Mouse (Mus musculus): ENCODE measurements around the gene Ncln.
A peak's percentile ranks its signal among the peaks of the same experiment; 100 is the strongest.

Ncln gene

GRCm38 (mm10) chr10:81464405-81465264 lies 31.6 kb downstream of the Ncln start:
- peak; percentile 50 to 64 for DNase-seq (ENCODE audit: inconsistent age in 2 of 2, low spot score in 1 of 2)

DNA sequence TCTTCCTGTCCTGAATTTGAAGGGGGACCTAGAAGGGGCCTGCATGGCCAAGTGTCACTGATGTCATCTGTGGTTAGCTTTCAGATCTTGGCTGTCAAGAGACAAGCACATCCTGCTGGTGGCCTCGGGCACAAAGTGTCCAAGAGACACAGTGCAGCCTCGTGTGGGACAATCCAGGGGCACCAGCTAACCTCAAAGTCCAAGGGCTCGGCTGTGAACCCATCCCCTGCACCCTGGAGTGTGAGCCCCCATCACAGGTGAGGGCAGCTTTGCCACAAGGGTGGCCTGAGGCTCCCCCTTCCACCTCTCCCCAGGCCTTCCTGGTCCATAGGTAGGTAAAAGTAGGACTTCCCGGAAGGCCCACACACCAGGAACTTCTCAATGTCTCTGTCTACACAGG lies 32.7 kb downstream of the Ncln start:
- DNase-seq (ENCODE audit: inconsistent age in 2 of 2, low spot score in 1 of 2): peak in 1 of 2 experiments; percentile 19

GRCm38 (mm10) chr10:81462917-81463316 lies 33.3 kb downstream of the Ncln start:
- DNase-seq (ENCODE audit: inconsistent age in 2 of 2, low spot score in 1 of 2): no peak

DNA sequence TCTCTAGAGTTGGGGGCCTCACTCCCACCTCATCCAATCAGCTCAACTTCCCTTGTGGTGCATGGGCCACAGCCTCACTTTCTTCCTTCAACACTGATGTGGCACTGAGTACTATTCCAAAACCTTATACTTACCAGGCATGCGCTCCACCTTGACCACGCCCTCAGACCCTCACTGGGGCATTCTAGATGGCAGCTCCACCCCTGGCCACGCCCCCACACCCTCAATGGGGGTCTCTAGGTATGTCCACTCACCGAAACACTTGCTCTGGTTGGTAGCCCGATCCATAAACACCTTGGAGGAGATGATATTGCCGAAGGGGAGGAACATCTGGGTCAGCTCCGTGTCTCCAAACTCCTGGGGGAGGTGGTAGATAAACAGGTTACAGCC lies 33.8 kb downstream of the Ncln start:
- peak in 1 of 2 experiments; percentile 18 for DNase-seq (ENCODE audit: inconsistent age in 2 of 2, low spot score in 1 of 2)

- peak in 1 of 2 experiments; percentile 18 for DNase-seq (ENCODE audit: inconsistent age in 2 of 2, low spot score in 1 of 2)
Measured at GRCm38 (mm10) chr10:81461673-81462414, 34.3 kb downstream of the Ncln start.

DNA sequence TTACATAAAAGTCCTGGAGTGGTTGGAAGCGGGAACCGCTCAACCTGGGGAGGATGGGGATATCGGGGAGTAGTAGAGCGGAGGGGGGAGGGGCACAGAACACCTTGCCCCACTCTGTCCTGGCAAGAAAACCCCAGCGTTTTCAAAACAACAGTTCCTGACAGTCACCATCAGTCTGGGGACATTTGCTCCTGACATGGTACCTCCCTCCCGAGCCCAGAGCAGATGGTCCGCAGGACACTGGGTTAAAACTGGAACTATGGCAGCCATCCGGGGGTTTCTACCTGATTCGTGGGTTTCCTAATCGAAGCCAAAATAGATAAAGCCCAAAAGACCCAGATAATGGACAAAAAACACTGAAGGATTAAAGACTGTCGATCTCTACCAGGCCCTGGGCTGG lies 35.2 kb downstream of the Ncln start:
- no peak for DNase-seq (ENCODE audit: inconsistent age in 2 of 2, low spot score in 1 of 2)

DNA sequence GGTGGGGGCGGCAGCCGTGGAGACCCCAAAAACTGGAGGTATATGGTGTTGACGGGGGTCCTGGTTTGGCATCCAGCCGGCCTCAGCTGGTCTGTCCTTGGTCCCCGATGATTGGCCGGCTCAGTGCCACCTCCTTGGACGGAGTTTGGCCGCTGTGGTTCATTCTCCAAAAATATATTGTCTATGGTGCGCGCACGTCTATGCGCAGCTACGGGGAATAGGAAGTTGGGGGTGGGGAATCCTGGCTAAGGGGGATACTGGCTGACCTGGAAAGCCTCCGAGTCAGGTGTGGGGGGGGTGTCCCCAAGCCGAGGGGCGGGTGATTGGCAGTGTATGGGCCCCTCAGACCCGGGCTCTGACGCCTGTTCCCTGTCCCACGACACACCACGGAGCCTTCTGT lies 35.7 kb downstream of the Ncln start:
- DNase-seq (ENCODE audit: inconsistent age in 2 of 2, low spot score in 1 of 2): no peak

- DNase-seq (ENCODE audit: inconsistent age in 2 of 2, low spot score in 1 of 2): no peak
Measured at GRCm38 (mm10) chr10:81459399-81459798, 36.8 kb downstream of the Ncln start.

GRCm38 (mm10) chr10:81458267-81458666 lies 37.9 kb downstream of the Ncln start:
- no peak for DNase-seq (ENCODE audit: inconsistent age in 2 of 2, low spot score in 1 of 2)

GRCm38 (mm10) chr10:81457624-81458023 lies 38.6 kb downstream of the Ncln start:
- DNase-seq (ENCODE audit: inconsistent age in 2 of 2, low spot score in 1 of 2): no peak

DNA sequence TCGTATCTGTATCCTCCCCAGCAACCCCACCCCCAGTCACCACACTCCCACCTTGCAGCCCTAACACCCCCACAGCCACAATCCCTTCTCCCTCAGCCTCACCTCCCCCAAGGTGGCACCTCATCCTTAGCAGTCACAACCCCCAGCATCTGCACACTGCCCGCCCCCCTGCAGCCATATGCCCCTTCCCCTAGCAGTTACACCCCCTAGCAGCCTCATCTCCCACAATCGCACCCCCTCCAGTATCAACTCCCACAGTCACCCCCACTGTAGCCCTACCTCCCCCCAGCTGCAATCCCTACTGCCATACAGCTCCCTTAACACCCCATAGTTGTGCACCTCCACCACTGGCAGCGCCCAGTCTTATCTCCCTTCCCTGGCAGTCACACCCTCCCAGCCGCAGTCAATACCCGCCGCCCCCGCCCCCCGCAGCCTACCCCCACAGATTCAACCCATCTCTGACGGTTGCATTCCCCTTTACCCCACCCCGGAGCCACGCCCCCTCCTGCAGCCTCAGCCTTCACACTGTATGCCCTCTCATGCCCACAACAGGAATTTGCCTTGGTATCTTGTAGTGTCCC lies 39.1 kb downstream of the Ncln start:
- no peak for DNase-seq (ENCODE audit: inconsistent age in 2 of 2, low spot score in 1 of 2)

GRCm38 (mm10) chr10:81455181-81455895 lies 40.9 kb downstream of the Ncln start, which contains the start of gene Nfic:
Gene Nfic (minus strand): TSS chr10:81455635.
- DNase-seq (ENCODE audit: inconsistent age in 2 of 2, low spot score in 1 of 2): peak in 1 of 2 experiments; percentile 24

DNA sequence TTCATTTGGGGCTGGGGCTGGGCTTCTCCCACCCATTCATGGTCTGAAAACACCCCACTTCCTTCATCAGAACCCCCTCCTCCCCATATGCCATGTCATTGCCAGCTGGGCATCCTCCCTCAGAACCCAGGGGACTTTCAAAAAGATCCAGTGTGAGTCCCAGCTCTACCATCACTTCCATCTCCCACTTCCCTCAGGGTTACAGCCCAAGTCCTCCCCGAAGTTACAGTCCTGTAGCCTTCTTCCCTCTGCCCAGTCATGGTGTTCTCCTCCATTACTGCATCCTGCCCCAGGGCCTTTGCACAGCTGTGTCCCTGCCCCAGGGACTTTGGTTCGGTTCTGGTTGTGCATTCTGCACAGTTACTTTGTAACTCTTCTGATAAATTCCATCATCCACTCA lies 42.1 kb downstream of the Ncln start:
- DNase-seq (ENCODE audit: inconsistent age in 2 of 2, low spot score in 1 of 2): no peak

DNA sequence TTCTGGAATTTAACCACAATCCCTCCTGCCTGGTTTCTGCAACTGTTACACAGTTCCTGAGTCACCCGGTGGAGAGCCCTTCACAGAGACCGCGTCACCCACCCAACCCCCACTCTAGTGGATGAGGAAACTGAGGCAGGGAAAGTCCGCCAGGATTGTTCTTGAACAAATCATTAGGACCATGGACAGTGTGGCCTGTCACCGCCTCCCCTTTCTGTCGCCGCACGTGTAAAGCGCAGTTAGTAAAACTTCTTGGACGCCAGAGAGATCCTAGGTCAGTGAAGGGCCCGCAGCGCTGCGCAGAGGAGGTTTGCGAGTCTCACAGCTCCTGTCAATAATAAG lies 43.3 kb downstream of the Ncln start:
- DNase-seq (ENCODE audit: inconsistent age in 2 of 2, low spot score in 1 of 2): peak; percentile 27 to 60

DNA sequence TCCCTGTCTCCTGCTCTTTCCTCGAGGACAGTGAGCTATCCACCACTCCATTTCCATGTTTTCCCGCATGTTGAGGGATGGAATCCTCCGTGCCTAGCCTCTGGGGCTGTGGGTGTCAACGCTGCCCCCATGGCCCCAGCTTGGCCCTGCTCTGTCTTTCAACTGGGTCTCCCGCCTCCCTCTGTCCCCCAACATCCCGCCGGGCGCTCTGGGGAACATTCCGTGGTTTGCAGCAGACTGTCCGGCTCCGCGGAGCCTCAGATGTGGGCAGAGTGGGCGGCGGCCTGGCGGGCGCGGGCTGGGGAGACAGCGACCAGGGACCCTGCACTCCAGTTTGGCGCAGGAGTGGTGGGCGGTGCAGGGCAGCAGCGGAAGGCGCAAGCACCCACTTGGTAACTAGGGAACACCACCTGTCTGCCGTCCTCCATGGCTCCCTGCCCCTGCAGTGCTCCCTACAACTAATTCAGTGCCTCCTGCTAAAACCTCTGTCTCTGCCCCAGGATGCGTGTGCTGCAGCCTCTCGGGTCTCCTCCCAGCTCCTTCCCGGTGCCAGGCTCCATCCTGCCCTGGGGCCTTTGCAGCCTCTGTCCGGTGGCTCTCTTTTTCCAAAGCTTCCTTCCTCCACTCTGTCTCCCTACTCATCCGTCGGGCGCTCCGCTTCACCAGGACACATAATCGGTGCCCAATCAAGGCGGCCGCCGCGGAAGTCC lies 43.8 kb downstream of the Ncln start:
- peak in 1 of 2 experiments; percentile 19 for DNase-seq (ENCODE audit: inconsistent age in 2 of 2, low spot score in 1 of 2)

GRCm38 (mm10) chr10:81451365-81451745 lies 44.8 kb downstream of the Ncln start:
- DNase-seq (ENCODE audit: inconsistent age in 2 of 2, low spot score in 1 of 2): peak in 1 of 2 experiments; percentile 18

- no peak for DNase-seq (ENCODE audit: inconsistent age in 2 of 2, low spot score in 1 of 2)
Measured at GRCm38 (mm10) chr10:81450641-81451364, 45.4 kb downstream of the Ncln start.

- DNase-seq (ENCODE audit: inconsistent age in 2 of 2, low spot score in 1 of 2): peak; percentile 78 to 93
Measured at GRCm38 (mm10) chr10:81450140-81450539, 46.1 kb downstream of the Ncln start.

GRCm38 (mm10) chr10:81445516-81445915 lies 50.7 kb downstream of the Ncln start:
- peak in 1 of 2 experiments; percentile 27 for DNase-seq (ENCODE audit: inconsistent age in 2 of 2, low spot score in 1 of 2)

DNA sequence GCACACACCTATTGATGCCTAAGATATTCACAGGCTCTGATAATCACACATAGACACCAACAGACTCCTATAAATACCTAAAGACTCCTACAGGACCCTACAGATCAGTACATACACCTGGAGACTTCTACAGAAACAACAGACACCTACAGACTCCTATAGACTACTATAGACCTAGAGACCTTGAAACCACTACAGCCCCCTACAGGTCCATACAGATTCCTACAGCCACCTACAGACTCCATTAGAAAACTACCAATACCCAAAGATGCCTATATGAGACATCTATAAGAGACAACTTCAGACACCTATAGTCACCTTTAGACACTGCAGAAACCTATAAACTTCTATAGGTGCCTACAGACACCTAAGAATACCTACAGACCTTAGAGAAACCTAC lies 55.2 kb downstream of the Ncln start:
- DNase-seq (ENCODE audit: inconsistent age in 2 of 2, low spot score in 1 of 2): peak in 1 of 2 experiments; percentile 21

Measured in adrenal gland, adult (tissue).